8 mouse cellular contexts compared by ENCODE assay signal in the genomic region with DNA sequence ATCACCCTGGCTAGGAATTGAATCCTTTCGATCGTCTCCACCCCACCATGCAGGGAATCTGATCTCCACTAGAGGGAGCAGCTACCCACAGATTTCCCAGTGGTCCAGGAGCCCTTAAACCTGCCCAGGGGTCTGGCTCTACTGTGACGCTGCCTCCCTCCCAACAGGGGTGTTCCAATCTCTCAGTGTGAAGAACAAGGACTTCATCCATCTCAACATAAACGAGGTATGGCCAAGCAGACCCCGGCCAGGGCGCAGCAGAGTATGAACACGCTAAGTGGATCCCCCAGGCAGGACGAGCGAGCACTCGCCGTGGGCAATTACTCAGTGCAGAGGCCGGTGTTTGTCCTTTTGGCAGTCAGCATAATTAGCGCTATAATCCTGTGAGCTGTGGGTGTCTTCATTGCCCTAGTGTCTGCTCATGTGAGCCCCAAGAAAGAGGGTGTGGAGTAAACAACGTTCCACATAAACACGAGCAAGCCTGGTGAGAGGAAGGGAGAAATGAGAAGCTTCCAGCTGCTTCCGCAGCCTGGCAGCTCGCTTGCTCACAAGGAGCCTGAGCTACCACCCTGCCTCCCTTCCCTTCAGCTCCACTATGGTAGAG. TPM values are rescaled to one million over a fixed set of nuclear protein-coding genes. Genes with fewer than 3 reads are reported as not detected.
DNase-seq lines count a peak whose midpoint lies in the region; ATAC-seq and TF ChIP-seq lines count a peak whose summit lies in the region.

No protein-coding gene starts in this region.

- 8% methylated on average over 17 of the region's 17 CpGs for WGBS in heart, embryonic 14.5 days
- 18% methylated on average over 17 of the region's 17 CpGs for WGBS in liver, embryonic 11.5 days

- ATAC-seq in erythroid progenitor cell, adult 5-6 weeks (replicated peaks; ENCODE audit: low FRiP score, poor library complexity, severe bottlenecking), result peak; percentile 71
- 0 out of 2 replicates have a peak, but pooled peaks have one; percentile 5 for ATAC-seq in heart, embryonic 14.5 days (ENCODE audit: insufficient number of reproducible peaks, insufficient read depth, low FRiP score, low read depth)
- peak; percentile 45; the same call in 1 of the 2 replicates for ATAC-seq in liver, embryonic 11.5 days (replicated peaks; ENCODE audit: low FRiP score)

- H3K36me3 ChIP-seq in heart, embryonic 14.5 days (ENCODE audit: control insufficient read depth, insufficient read depth, low read length), result no peaks in the 10 kb centered on the region
- no peaks in the 10 kb centered on the region for H3K36me3 ChIP-seq in liver, embryonic 11.5 days (ENCODE audit: control insufficient read depth, insufficient read depth, low read length)
- no peaks in the 10 kb centered on the region for H3K36me3 ChIP-seq in myocyte (ENCODE audit: control insufficient read depth, insufficient read depth)
- no peaks in the 10 kb centered on the region for H3K36me3 ChIP-seq in splenic B cell, adult 2 months (ENCODE audit: control insufficient read depth, insufficient read depth, low read length, poor library complexity, severe bottlenecking)

- TF ChIP-seq POLR2A in myocyte (IDR thresholded peaks at IDR 0.05; ENCODE audit: insufficient read length, low read depth), result no peak

- H3K9ac ChIP-seq in heart, embryonic 14.5 days (ENCODE audit: low read length), result peak overlapping the region; percentile 71
- H3K9ac ChIP-seq in liver, embryonic 11.5 days (ENCODE audit: low read depth, low read length), result no peak overlapping the region

- peak; percentile 75 for DNase-seq in CD4-positive, CD25-positive, alpha-beta regulatory T cell, adult 2 months (ENCODE audit: low read depth, low spot score)
- DNase-seq in brain, embryonic 18.5 days (ENCODE audit: low read depth, low spot score), result peak; percentile 62
- peak; percentile 87 for DNase-seq in kidney, postnatal 10 days
- DNase-seq in liver, embryonic 11.5 days (ENCODE audit: low spot score), result peak; percentile 69
- DNase-seq in splenic B cell, adult 2 months (ENCODE audit: low read depth, low spot score), result peak; percentile 70

- no peaks in the 10 kb centered on the region for H3K79me2 ChIP-seq in myocyte (ENCODE audit: control insufficient read depth, insufficient read depth)

- no peaks in the 10 kb centered on the region for H3K9me3 ChIP-seq in heart, embryonic 14.5 days (ENCODE audit: control insufficient read depth, low read length)
- H3K9me3 ChIP-seq in liver, embryonic 11.5 days (ENCODE audit: control insufficient read depth, low read length), result no peaks in the 10 kb centered on the region

- H3K27me3 ChIP-seq in heart, embryonic 14.5 days (ENCODE audit: control insufficient read depth, insufficient read depth, low read length), result peaks cover 14% of the 10 kb centered on the region; the same call in 1 of the 2 replicates
- H3K27me3 ChIP-seq in liver, embryonic 11.5 days (replicated peaks; ENCODE audit: control insufficient read depth, insufficient read depth, low read length), result 0 out of 2 replicates have a peak, but pooled peaks cover 3% of the 10 kb centered on the region
- H3K27me3 ChIP-seq in myocyte (ENCODE audit: control insufficient read depth, insufficient read depth, insufficient read length), result no peaks in the 10 kb centered on the region
- no peaks in the 10 kb centered on the region for H3K27me3 ChIP-seq in splenic B cell, adult 2 months (ENCODE audit: control insufficient read depth, insufficient read depth, low read length, poor library complexity, severe bottlenecking)

- H3K4me2 ChIP-seq in heart, embryonic 14.5 days (ENCODE audit: low read length), result peak overlapping the region; percentile 85
- peak overlapping the region; percentile 63 for H3K4me2 ChIP-seq in liver, embryonic 11.5 days
- H3K4me2 ChIP-seq in myocyte (ENCODE audit: low read depth), result peak overlapping the region; percentile 94

- H3ac ChIP-seq in myocyte (ENCODE audit: control insufficient read depth, insufficient read length), result no peak overlapping the region

- no peak overlapping the region for H3K27ac ChIP-seq in heart, embryonic 14.5 days (replicated peaks in 1 of 2; ENCODE audit: control insufficient read depth in 1 of 2, insufficient read depth in 1 of 2, low read depth in 2 of 2, low read length in 2 of 2)
- H3K27ac ChIP-seq in liver, embryonic 11.5 days (ENCODE audit: low read depth, low read length), result no peak overlapping the region

- H3K4me1 ChIP-seq in heart, embryonic 14.5 days (ENCODE audit: control insufficient read depth in 2 of 2, insufficient read depth in 2 of 2, low read length in 2 of 2), result peaks cover 5% of the 10 kb centered on the region in 2 experiments; a peak in 2 of 4 replicates
- H3K4me1 ChIP-seq in liver, embryonic 11.5 days (replicated peaks; ENCODE audit: control insufficient read depth, insufficient read depth, low read length), result no peaks in the 10 kb centered on the region

- peak overlapping the region; percentile 39 to 46 for H3K4me3 ChIP-seq in heart, embryonic 14.5 days (ENCODE audit: control insufficient read depth in 1 of 2, insufficient read depth in 1 of 2, low read depth in 1 of 2, low read length in 2 of 2)
- 0 out of 2 replicates have a peak overlapping the region, but pooled peaks have one; percentile 15 for H3K4me3 ChIP-seq in liver, embryonic 11.5 days (ENCODE audit: low read depth, low read length)
- peak overlapping the region; percentile 13 for H3K4me3 ChIP-seq in myocyte

TF ChIP-seq in myocyte, 11 proteins besides CTCF, POLR2A, EP300 and RAD21:
- TF ChIP-seq REST (IDR thresholded peaks at IDR 0.05; ENCODE audit: insufficient read depth, insufficient read length), result no peak
- no peak for TF ChIP-seq CEBPB (IDR thresholded peaks at IDR 0.05; ENCODE audit: insufficient read depth, poor library complexity, severe bottlenecking)
- no peak for TF ChIP-seq POLR2AphosphoS2 (IDR thresholded peaks at IDR 0.05; ENCODE audit: insufficient read length, low read depth)
- no peak for TF ChIP-seq TCF12 (IDR thresholded peaks at IDR 0.05; ENCODE audit: insufficient read depth, poor library complexity, severe bottlenecking)
- no peak for TF ChIP-seq USF1 (IDR thresholded peaks at IDR 0.05; ENCODE audit: low read depth)
- no peak for TF ChIP-seq MAX (IDR thresholded peaks at IDR 0.05; ENCODE audit: low read depth)
- no peak for TF ChIP-seq SRF (IDR thresholded peaks at IDR 0.05; ENCODE audit: control insufficient read depth, insufficient read length, low read depth)
- no peak for TF ChIP-seq MYOG (IDR thresholded peaks at IDR 0.05; ENCODE audit: control insufficient read depth in 1 of 3, insufficient read depth in 1 of 3, insufficient read length in 2 of 3, low read depth in 2 of 3)
- TF ChIP-seq MYOD1 (IDR thresholded peaks at IDR 0.05; ENCODE audit: control insufficient read depth in 1 of 3, insufficient read length in 2 of 3, low read depth in 2 of 3), result no peak
- no peak for TF ChIP-seq E2F4 (IDR thresholded peaks at IDR 0.05; ENCODE audit: insufficient read depth)
- no peak for TF ChIP-seq TCF3 (IDR thresholded peaks at IDR 0.05; ENCODE audit: insufficient read length, low read depth)

RNA-seq across cellular contexts. Expression of a gene that starts 41.5 kb away (rescaled TPM):
- not detected in 2 replicates for total RNA-seq in erythroid progenitor cell, adult 5-6 weeks (2015; ENCODE audit: low replicate concordance)
- total RNA-seq in erythroid progenitor cell, adult 5-6 weeks (2017; ENCODE audit: low replicate concordance), result not detected in 2 replicates
- polyA plus RNA-seq in heart, embryonic 14.5 days (2014; fragmentation: Nextera tagmentation; extraction: Ambion mirVana), result 0.14 and 0.22 TPM in 2 replicates
- polyA plus RNA-seq in liver, embryonic 11.5 days (2014; fragmentation: Nextera tagmentation; extraction: Ambion mirVana), result not detected in 2 replicates
- polyA plus RNA-seq in myocyte (2012; fragmentation: generic; extraction: Trizol), result 0.04 TPM

RNA-seq across cellular contexts. Expression of a gene that starts 45.8 kb away (rescaled TPM):
- 38.6 and 42.8 TPM in 2 replicates for total RNA-seq in erythroid progenitor cell, adult 5-6 weeks (2015; ENCODE audit: low replicate concordance)
- total RNA-seq in erythroid progenitor cell, adult 5-6 weeks (2017; ENCODE audit: low replicate concordance), result 12.5 and 17.8 TPM in 2 replicates
- 64.1 and 66.2 TPM in 2 replicates for polyA plus RNA-seq in heart, embryonic 14.5 days (2014; fragmentation: Nextera tagmentation; extraction: Ambion mirVana)
- polyA plus RNA-seq in liver, embryonic 11.5 days (2014; fragmentation: Nextera tagmentation; extraction: Ambion mirVana), result 16.3 and 17.5 TPM in 2 replicates
- 102 TPM for polyA plus RNA-seq in myocyte (2012; fragmentation: generic; extraction: Trizol)

RNA-seq across cellular contexts. Expression of a gene that starts 47.9 kb away (rescaled TPM):
- total RNA-seq in erythroid progenitor cell, adult 5-6 weeks (2015; ENCODE audit: low replicate concordance), result 1.1 and 2.5 TPM in 2 replicates
- total RNA-seq in erythroid progenitor cell, adult 5-6 weeks (2017; ENCODE audit: low replicate concordance), result not detected in 2 replicates
- 1.1 and 1.3 TPM in 2 replicates for polyA plus RNA-seq in heart, embryonic 14.5 days (2014; fragmentation: Nextera tagmentation; extraction: Ambion mirVana)
- polyA plus RNA-seq in liver, embryonic 11.5 days (2014; fragmentation: Nextera tagmentation; extraction: Ambion mirVana), result 14.5 and 15.2 TPM in 2 replicates
- polyA plus RNA-seq in myocyte (2012; fragmentation: generic; extraction: Trizol), result 0.70 TPM

Comparison
In these comparisons a context has a peak if more than half of its experiments do, and no peak if none do; other contexts are left out.
1. ATAC-seq: peak in every context shown above with its lines; median percentile 71 in erythroid progenitor cell, adult 5-6 weeks; 45 in liver, embryonic 11.5 days; 5 in heart, embryonic 14.5 days.